Mouse (Mus musculus): Measurements from ENCODE around the gene D930020B18Rik. TPM values are rescaled to one million over a fixed set of nuclear protein-coding genes. Genes with fewer than 3 reads are reported as not detected.

Gene D930020B18Rik
- polyA plus RNA-seq, 1 experiment from 2014 or later, result 0.12 TPM

DNA sequence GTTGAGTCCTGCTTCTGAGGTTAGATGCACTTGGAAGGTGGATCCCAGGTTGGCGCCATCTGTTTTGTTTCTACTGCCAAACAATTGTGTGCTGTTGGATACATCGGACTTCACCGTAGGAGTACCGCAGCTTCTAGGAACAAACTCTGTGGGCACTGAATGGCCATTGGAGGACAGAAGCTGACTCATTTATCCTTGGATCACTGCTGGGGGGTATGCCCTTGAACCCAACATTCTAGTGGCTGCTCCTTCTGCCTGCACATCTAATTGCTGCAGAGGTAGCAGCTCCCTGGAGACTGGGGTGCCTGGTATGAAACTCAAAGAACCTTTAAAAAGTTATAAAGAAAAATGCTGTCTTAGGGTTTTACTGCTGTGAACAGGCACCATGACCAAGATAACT, 86.8 kb downstream of the D930020B18Rik start:
- TF ChIP-seq CTCF (IDR thresholded peaks at IDR 0.05; ENCODE audit: low read depth), result no peak
- WGBS, result 96% methylated on average over 4 of the region's 4 CpGs
- H3K4me1 ChIP-seq (replicated peaks; ENCODE audit: control insufficient read depth, insufficient read depth, low read length), result no peaks in the 10 kb centered on the region
- no peak overlapping the region for H3K4me3 ChIP-seq (ENCODE audit: low read depth, low read length)
- H3K4me2 ChIP-seq (replicated peaks; ENCODE audit: low read depth), result no peak overlapping the region
- no peaks in the 10 kb centered on the region for H3K9me3 ChIP-seq (ENCODE audit: control insufficient read depth)
- no peak overlapping the region for H3K27ac ChIP-seq (ENCODE audit: low read depth, low read length)
- no peaks in the 10 kb centered on the region for H3K27me3 ChIP-seq (replicated peaks; ENCODE audit: control insufficient read depth, insufficient read depth, low read length)
- ATAC-seq, result no peak
- no peak overlapping the region for H3K9ac ChIP-seq (ENCODE audit: low read depth, low read length)
- H3K36me3 ChIP-seq (ENCODE audit: control insufficient read depth, insufficient read depth), result no peaks in the 10 kb centered on the region

DNA sequence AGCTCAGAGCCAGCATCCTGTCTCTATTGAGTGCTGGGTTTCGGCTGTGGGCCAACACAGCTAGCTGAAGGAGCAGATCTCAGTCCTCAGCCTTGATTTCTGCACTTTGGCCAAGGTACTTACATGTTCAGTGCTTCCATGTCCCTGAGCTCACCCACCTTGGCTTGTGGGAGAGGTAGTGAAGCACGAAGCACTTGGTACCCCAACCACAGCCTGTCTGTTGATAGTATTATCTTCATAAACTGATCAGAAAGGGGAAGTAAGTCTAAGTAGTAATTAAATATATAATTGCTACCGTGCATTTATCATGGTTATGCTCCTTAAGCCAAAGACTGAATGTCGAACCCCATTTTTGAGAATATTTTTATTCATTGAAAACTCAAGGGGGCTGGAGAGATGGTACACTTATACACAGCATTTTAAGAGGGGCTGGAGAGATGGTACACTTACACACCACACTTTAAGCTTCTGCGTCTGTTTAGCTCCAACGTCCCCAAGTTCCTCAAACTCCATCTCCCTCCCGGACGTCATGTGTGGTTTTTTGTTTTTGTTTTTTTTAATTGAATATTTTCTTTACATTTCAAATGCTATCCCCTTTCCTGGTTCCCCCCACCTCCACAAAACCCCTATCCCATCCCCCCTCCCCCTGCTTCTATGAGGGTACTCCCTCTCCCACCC, 89.8 kb downstream of the D930020B18Rik start:
- Histone ChIP-seq H3K27ac (ENCODE audit: low read depth, low read length) (no peak overlapping the region), H3K9ac (ENCODE audit: low read depth, low read length) (no peak overlapping the region), H3K36me3 (ENCODE audit: control insufficient read depth, insufficient read depth) (no peaks in the 10 kb centered on the region), H3K9me3 (ENCODE audit: control insufficient read depth) (no peaks in the 10 kb centered on the region), H3K27me3 (replicated peaks; ENCODE audit: control insufficient read depth, insufficient read depth, low read length) (no peaks in the 10 kb centered on the region), H3K4me1 (replicated peaks; ENCODE audit: control insufficient read depth, insufficient read depth, low read length) (no peaks in the 10 kb centered on the region), H3K4me2 (replicated peaks; ENCODE audit: low read depth) (no peak overlapping the region), H3K4me3 (ENCODE audit: low read depth, low read length) (no peak overlapping the region)
- no peak for TF ChIP-seq CTCF (IDR thresholded peaks at IDR 0.05; ENCODE audit: low read depth)
- ATAC-seq, result no peak
- 92% methylated on average over 8 of the region's 8 CpGs for WGBS

DNA sequence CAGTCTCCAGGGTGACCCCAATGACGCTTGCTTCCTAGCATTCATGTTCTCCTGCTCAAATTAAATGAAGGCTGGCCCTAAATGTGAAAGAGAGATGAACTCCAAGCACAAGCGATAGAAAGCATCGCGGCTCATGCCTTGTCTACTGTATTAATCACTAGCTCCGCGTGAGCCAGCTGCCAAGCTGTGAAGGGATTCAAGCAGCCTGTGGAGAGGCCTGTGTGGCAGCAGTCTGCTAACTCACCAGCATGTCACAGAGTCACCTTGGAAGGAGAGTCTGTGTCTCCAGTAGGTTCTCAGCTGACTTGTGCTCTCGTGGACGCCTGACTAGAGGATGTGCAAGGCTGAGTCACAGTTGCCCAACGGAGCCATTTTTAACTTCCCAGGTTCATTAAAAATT, 91.2 kb downstream of the D930020B18Rik start:
- ATAC-seq, result no peak
- WGBS, result 89% methylated on average over 9 of the region's 9 CpGs
- no peak for TF ChIP-seq CTCF (IDR thresholded peaks at IDR 0.05; ENCODE audit: low read depth)
- Histone ChIP-seq H3K27me3 (replicated peaks; ENCODE audit: control insufficient read depth, insufficient read depth, low read length) (no peaks in the 10 kb centered on the region), H3K36me3 (ENCODE audit: control insufficient read depth, insufficient read depth) (no peaks in the 10 kb centered on the region), H3K4me3 (ENCODE audit: low read depth, low read length) (no peak overlapping the region), H3K27ac (ENCODE audit: low read depth, low read length) (no peak overlapping the region), H3K9me3 (ENCODE audit: control insufficient read depth) (no peaks in the 10 kb centered on the region), H3K4me2 (replicated peaks; ENCODE audit: low read depth) (no peak overlapping the region), H3K9ac (ENCODE audit: low read depth, low read length) (no peak overlapping the region), H3K4me1 (replicated peaks; ENCODE audit: control insufficient read depth, insufficient read depth, low read length) (no peaks in the 10 kb centered on the region)

DNA sequence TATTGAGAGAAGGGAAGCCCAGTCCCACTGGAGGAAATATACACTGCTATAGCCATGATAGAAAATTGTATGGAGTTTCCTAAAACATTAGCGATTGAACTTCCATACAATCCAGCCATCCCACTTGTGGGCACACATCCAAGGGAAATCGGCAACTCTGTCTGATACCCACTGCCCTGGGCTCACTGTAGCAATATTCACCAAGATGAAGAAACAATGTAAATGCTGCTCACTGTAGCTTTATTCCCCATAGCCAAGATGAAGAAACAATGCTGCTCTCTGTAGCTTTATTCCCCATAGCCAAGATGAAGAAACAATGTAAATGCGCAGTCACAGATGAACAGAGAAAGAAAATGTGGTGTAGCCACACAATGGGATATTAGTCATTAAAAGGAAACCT, 95.9 kb downstream of the D930020B18Rik start:
- H3K9me3 ChIP-seq (ENCODE audit: control insufficient read depth), result no peaks in the 10 kb centered on the region
- no peak for ATAC-seq
- no peak overlapping the region for H3K27ac ChIP-seq (ENCODE audit: low read depth, low read length)
- TF ChIP-seq CTCF (IDR thresholded peaks at IDR 0.05; ENCODE audit: low read depth), result no peak
- WGBS, result 85% methylated on average over 3 of the region's 3 CpGs
- H3K27me3 ChIP-seq (replicated peaks; ENCODE audit: control insufficient read depth, insufficient read depth, low read length), result no peaks in the 10 kb centered on the region
- H3K9ac ChIP-seq (ENCODE audit: low read depth, low read length), result no peak overlapping the region
- no peaks in the 10 kb centered on the region for H3K4me1 ChIP-seq (replicated peaks; ENCODE audit: control insufficient read depth, insufficient read depth, low read length)
- H3K36me3 ChIP-seq (ENCODE audit: control insufficient read depth, insufficient read depth), result no peaks in the 10 kb centered on the region
- no peak overlapping the region for H3K4me2 ChIP-seq (replicated peaks; ENCODE audit: low read depth)
- H3K4me3 ChIP-seq (ENCODE audit: low read depth, low read length), result no peak overlapping the region

DNA sequence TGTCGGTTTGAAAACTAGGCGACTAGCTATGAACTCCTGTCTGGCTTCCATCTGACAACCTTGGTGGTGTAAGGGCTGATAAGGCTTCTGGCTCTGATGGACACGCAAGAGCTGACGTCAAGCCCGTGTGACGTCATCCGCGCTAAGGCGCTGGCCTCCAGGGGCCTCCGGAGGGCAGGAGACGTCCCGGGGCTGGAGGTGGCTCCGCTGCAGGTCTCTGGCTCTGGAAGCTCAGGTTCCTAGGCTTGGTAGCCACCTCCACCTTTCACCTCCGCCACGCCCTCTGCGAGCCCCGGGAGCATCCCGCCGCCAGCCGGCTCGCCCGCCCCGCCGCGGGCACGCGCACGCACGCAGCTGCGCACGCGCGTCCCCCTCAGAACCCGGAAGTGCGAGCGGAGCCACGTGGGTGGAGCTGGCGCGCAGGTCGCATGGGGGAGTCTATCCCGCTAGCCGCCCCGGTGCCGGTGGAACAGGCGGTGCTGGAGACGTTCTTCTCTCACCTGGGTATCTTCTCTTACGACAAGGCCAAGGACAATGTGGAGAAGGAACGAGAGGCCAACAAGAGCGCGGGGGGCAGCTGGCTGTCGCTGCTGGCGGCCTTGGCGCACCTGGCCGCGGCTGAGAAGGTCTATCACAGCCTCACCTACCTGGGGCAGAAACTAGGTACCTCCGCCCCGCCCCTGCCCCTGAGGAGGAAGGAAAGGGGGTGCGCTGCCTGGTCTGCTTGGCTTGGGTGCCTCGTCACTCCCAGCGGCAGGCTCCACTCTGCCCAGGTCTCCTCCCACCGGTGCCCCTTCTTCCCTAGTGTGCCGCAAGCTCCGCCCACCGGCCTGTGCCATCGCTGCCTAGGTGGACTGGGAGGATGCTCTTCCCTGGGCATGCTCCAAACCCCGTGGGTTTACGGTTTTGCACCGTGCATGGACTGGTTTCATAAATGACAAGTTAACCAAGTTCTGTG, 98.4 kb downstream of the D930020B18Rik start, which contains the start of gene BC048403:
TSS of gene BC048403 (plus strand) at position 390 of the 958 bp plus-strand sequence.
- Histone ChIP-seq H3K27me3 (replicated peaks; ENCODE audit: control insufficient read depth, insufficient read depth, low read length) (no peaks in the 10 kb centered on the region), H3K27ac (ENCODE audit: low read depth, low read length) (peak within 1 kb of the TSS; percentile 66; the same call in 1 of the 2 replicates), H3K4me3 (ENCODE audit: low read depth, low read length) (peak within 1 kb of the TSS; percentile 91), H3K4me2 (replicated peaks; ENCODE audit: low read depth) (peak within 1 kb of the TSS; percentile 97), H3K9ac (ENCODE audit: low read depth, low read length) (peak within 1 kb of the TSS; percentile 78), H3K9me3 (ENCODE audit: control insufficient read depth) (no peaks in the 10 kb centered on the region), H3K4me1 (replicated peaks; ENCODE audit: control insufficient read depth, insufficient read depth, low read length) (no peaks in the 10 kb centered on the region), H3K36me3 (ENCODE audit: control insufficient read depth, insufficient read depth) (no peaks in the 10 kb centered on the region)
- under 1% methylated on average over 57 of the region's 68 CpGs for WGBS
- no peak for TF ChIP-seq CTCF (IDR thresholded peaks at IDR 0.05; ENCODE audit: low read depth)
- peak; percentile 98 for ATAC-seq

DNA sequence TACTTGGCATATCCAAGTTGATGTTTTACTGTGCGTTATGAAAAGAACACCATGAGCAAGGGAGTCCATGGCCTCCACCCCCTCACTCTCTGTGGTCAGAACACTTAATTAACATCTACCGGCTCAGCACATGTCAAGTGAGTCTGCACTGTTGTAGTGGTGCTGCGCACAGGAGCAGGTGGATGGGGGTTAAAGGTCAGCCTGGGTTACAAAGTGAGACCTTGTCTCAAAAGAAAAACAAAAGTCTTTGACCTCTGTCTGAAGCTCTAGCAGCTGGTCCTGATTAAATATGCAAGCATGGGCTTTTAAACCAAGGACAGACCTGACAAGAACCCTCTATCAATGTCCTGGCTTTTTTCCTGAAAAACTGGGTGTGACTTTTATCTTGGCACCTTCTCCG, 100.9 kb downstream of the D930020B18Rik start:
- WGBS, result 51% methylated on average over 4 of the region's 4 CpGs
- H3K4me1 ChIP-seq (replicated peaks; ENCODE audit: control insufficient read depth, insufficient read depth, low read length), result no peaks in the 10 kb centered on the region
- TF ChIP-seq CTCF (IDR thresholded peaks at IDR 0.05; ENCODE audit: low read depth), result no peak

More for the DNA sequence above, 100.9 kb downstream of the D930020B18Rik start:
- no peak overlapping the region for H3K9ac ChIP-seq (ENCODE audit: low read depth, low read length)
- H3K27me3 ChIP-seq (replicated peaks; ENCODE audit: control insufficient read depth, insufficient read depth, low read length), result no peaks in the 10 kb centered on the region
- H3K27ac ChIP-seq (ENCODE audit: low read depth, low read length), result no peak overlapping the region
- peaks cover 10% of the 10 kb centered on the region; the same call in 1 of the 2 replicates for H3K36me3 ChIP-seq (ENCODE audit: control insufficient read depth, insufficient read depth)
- H3K9me3 ChIP-seq (ENCODE audit: control insufficient read depth), result no peaks in the 10 kb centered on the region
- no peak overlapping the region for H3K4me3 ChIP-seq (ENCODE audit: low read depth, low read length)
- no peak overlapping the region for H3K4me2 ChIP-seq (replicated peaks; ENCODE audit: low read depth)
- no peak for ATAC-seq

Small RNA genes lying within 50 kb of the gene (microRNA-seq; reads per million reads assigned to microRNA genes)
- not detected for gene Gm24330

Other genes with a start within 250 kb of the D930020B18Rik start
- gene Rassf3, start 165.2 kb upstream of the D930020B18Rik start, polyA plus RNA-seq (2015; fragmentation: Nextera tagmentation; extraction: Ambion mirVana), result 16.7 and 18.1 TPM in 2 replicates
- gene Tbk1, start 54.8 kb upstream of the D930020B18Rik start, polyA plus RNA-seq (2015; fragmentation: Nextera tagmentation; extraction: Ambion mirVana), result 27.3 and 29.6 TPM in 2 replicates
- gene Xpot, start 15.3 kb upstream of the D930020B18Rik start, polyA plus RNA-seq (2015; fragmentation: Nextera tagmentation; extraction: Ambion mirVana), result 19.5 and 20.3 TPM in 2 replicates
- 2.4 and 2.5 TPM in 2 replicates for gene BC048403, start 98.3 kb downstream of the D930020B18Rik start, polyA plus RNA-seq (2015; fragmentation: Nextera tagmentation; extraction: Ambion mirVana)

All from intestine, postnatal 0 days (tissue).